Mouse (Mus musculus): ENCODE data around the gene Slc25a13.

- TF ChIP-seq TAL1 (IDR thresholded peaks at IDR 0.05; ENCODE audit: low read length): no peak
- TF ChIP-seq GATA1 (IDR thresholded peaks at IDR 0.05; ENCODE audit: low read length): no peak
Observed at GRCm38 (mm10) chr6:6248500-6248899, 31.5 kb upstream of the Slc25a13 start.

All from erythroblast, embryonic 14.5 days (primary cell).